Mouse (Mus musculus): ENCODE results near the gene Olfr1436.
"Not testable (repeated sequence)": the region's sequence is repeated elsewhere in the genome, so short reads cannot be mapped to it uniquely, and the experiment has no call there.

Olfr1436 gene

GRCm38 (mm10) chr19:12299030-12299429, at the start of gene Olfr1436:
TSS of gene Olfr1436 (minus strand) at chr19:12299130.
- DNase-seq (ENCODE audit: low read depth) = not testable (repeated sequence)

DNA sequence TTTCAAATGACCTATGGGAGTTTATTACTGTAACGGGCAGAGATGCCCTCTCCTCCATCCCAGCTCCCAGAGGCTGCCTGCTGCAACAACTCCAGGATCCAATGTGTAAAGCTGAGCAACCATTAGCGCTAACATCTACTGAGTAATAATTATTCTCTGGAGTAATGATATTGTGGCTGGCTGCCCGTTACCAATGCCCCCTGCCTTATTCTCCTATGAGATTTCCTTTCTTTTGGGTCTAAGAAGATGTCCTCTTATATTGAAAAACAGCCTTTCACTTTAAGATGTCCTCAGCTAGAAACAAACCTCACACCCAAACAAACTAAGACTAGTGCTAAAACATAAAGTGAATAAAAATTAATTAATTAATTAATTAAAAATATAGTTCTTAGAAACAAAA, 36.9 kb upstream of the Olfr1436 start, which contains the start of gene Olfr1438-ps1:
Gene Olfr1438-ps1, minus strand, starts transcription at position 101 of the 400 bp plus-strand sequence.
- no peak for DNase-seq (ENCODE audit: low read depth)

DNA sequence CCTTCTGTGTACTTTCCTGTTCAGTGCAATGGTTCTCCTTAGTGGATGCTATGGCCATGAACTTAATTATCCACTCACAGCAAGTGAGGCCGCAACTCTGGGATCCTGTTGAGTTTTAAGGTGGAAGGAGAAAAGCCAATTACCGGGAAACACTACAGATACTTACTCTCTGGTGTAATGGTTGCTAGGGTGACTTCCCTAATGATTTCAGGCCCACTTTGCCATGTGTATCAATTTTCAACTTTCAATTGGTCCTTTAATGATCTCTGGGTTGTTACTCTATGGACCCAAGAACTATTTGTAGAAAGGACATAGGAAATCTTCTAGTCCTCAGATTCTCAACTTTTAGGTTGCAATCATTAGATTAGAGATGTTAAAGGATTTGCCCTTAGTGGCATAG, 26.1 kb upstream of the Olfr1436 start, which contains the start of gene Olfr1437:
Gene Olfr1437, minus strand, starts transcription at position 101 of the 400 bp plus-strand sequence.
- DNase-seq (ENCODE audit: low read depth) = no peak

- no peak for DNase-seq (ENCODE audit: low read depth)
Measured at GRCm38 (mm10) chr19:12292979-12293378, 6.0 kb downstream of the Olfr1436 start.

DNA sequence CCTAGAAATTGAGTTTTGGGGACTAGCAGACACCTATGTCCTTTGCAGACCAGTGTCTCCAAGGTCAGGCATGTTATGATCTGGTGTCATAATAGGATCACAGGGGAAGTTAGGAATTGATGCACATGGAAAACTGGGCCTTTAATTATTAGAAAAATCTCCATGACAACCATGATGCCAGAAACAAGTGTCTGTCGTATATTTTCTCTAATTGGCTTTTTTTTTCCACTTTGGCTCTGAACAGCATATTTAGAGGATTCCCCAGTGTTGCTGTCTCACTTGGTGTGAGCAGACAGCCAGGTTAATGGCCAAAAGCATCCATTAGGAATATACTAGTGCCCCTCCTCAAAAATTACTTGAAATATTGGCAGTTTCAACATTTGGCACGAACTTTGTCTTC, 19.4 kb downstream of the Olfr1436 start, which contains the start of gene Olfr1434:
Gene Olfr1434, plus strand, starts transcription at position 301 of the 400 bp plus-strand sequence.
- no peak for DNase-seq (ENCODE audit: low read depth)

- no peak for DNase-seq (ENCODE audit: low read depth)
Measured at GRCm38 (mm10) chr19:12260732-12261131, 38.2 kb downstream of the Olfr1436 start, which contains the start of gene Olfr235. TSS of gene Olfr235 (plus strand) at chr19:12261032.
